Mouse (Mus musculus) CH12.LX (cell line): Measurements from ENCODE around the gene Mal. TPM values are rescaled to one million over a fixed set of nuclear protein-coding genes. Genes with fewer than 3 reads are reported as not detected.

Source experiments
- DNase-seq: peaks from one replicate; pipeline ENCODE4 v3.0.0-alpha.2; 2013; ENCODE audit errors: extremely low read depth
- H3K27ac ChIP-seq: 2 replicates; pipeline ENCODE4 v1.5.1; 2012; ENCODE audit warnings: low read depth, mild to moderate bottlenecking, control low read depth, moderate library complexity; ENCODE audit not compliant: insufficient read depth
- H3K27me3 ChIP-seq: replicated peaks from 2 replicates; pipeline ENCODE3; 2012; ENCODE audit warnings: inconsistent platforms
- H3K36me3 ChIP-seq, 2 experiments: replicated peaks in 1 of 2; 2 replicates each; pipeline versions ENCODE3 to v1.6.1; 2012; ENCODE audit warnings: inconsistent platforms in 1 of 2, low read length in 1 of 2, mild to moderate bottlenecking in 1 of 2, mixed read lengths in 1 of 2, moderate library complexity in 1 of 2; ENCODE audit not compliant: control insufficient read depth in 1 of 2, insufficient read depth in 1 of 2
- H3K4me1 ChIP-seq, 2 experiments: 2 replicates each; pipeline ENCODE4 v1.6.1; 2012; ENCODE audit warnings: inconsistent platforms in 1 of 2, moderate library complexity in 1 of 2; ENCODE audit not compliant: insufficient read depth in 2 of 2, control insufficient read depth in 1 of 2
- H3K4me2 ChIP-seq: 2 replicates; pipeline ENCODE4 v1.6.1; 2012; ENCODE audit warnings: low read depth, mild to moderate bottlenecking, control low read depth; ENCODE audit not compliant: poor library complexity, insufficient read depth, severe bottlenecking
- H3K4me3 ChIP-seq, 3 experiments: fragments of 150-350 bp in 1 of 3; sonication (generic) in 1 of 3; replicated peaks in 1 of 3; 2 replicates each; pipeline versions ENCODE3 to v1.5.1; 2011 to 2012; ENCODE audit warnings: low read depth in 2 of 3, low read length in 2 of 3, mild to moderate bottlenecking in 2 of 3, moderate library complexity in 2 of 3, control low read depth in 1 of 3, improper control_type of control experiment in 1 of 3, inconsistent platforms in 1 of 3, mixed read lengths in 1 of 3; ENCODE audit not compliant: poor library complexity in 1 of 3
- H3K79me2 ChIP-seq: replicated peaks from 2 replicates; pipeline ENCODE4 v1.6.1; 2012; ENCODE audit warnings: mild to moderate bottlenecking, moderate library complexity; ENCODE audit not compliant: control insufficient read depth, poor library complexity, insufficient read depth, severe bottlenecking; ENCODE audit errors: extremely low read depth
- H3K9ac ChIP-seq: 2 replicates; pipeline ENCODE4 v1.6.1; 2012; ENCODE audit warnings: low read depth, mild to moderate bottlenecking, control low read depth, moderate library complexity; ENCODE audit not compliant: insufficient read depth
- H3K9me3 ChIP-seq: replicated peaks from 2 replicates; pipeline ENCODE3; 2012; ENCODE audit warnings: low read length, inconsistent platforms, mixed read lengths
- BHLHE40 ChIP-seq: IDR thresholded peaks from 2 replicates; pipeline ENCODE4 v1.6.1; 2011; ENCODE audit warnings: mild to moderate bottlenecking, low read depth, low read length, improper control_type of control experiment
- CHD1 ChIP-seq: IDR thresholded peaks from 2 replicates; pipeline ENCODE4 v1.6.1; 2012; ENCODE audit warnings: low read depth, low read length, improper control_type of control experiment, inconsistent platforms
- CHD2 ChIP-seq: IDR thresholded peaks from 2 replicates; pipeline ENCODE4 v1.6.1; 2011; ENCODE audit warnings: low read length, improper control_type of control experiment
- CTCF ChIP-seq, 2 experiments: IDR thresholded peaks in 1 of 2; conservative IDR thresholded peaks in 1 of 2; 2 replicates each; pipeline ENCODE4 v1.5.1; 2011 to 2012; ENCODE audit warnings: low read depth in 2 of 2, low read length in 2 of 2, improper control_type of control experiment in 1 of 2, inconsistent platforms in 1 of 2, mild to moderate bottlenecking in 1 of 2, moderate library complexity in 1 of 2
- ELF1 ChIP-seq: IDR thresholded peaks from 2 replicates; pipeline ENCODE4 v1.6.1; 2014; ENCODE audit warnings: low read depth, mild to moderate bottlenecking, inconsistent platforms, low read length, improper control_type of control experiment
- GABPA ChIP-seq: IDR thresholded peaks from 2 replicates; pipeline ENCODE4 v1.6.1; 2012; ENCODE audit warnings: low read depth, low read length, improper control_type of control experiment, inconsistent platforms; ENCODE audit not compliant: insufficient replicate concordance
- HCFC1 ChIP-seq: IDR thresholded peaks from 2 replicates; pipeline ENCODE4 v1.6.1; 2012; ENCODE audit warnings: low read depth, mild to moderate bottlenecking, inconsistent platforms, low read length, improper control_type of control experiment
- MXI1 ChIP-seq: IDR thresholded peaks from 2 replicates; pipeline ENCODE4 v1.6.1; 2011; ENCODE audit warnings: mild to moderate bottlenecking, low read depth, low read length, improper control_type of control experiment
- NELFE ChIP-seq: IDR thresholded peaks from 2 replicates; pipeline ENCODE4 v1.6.1; 2011; ENCODE audit warnings: low read depth, low read length, improper control_type of control experiment
- POLR2AphosphoS2 ChIP-seq: IDR thresholded peaks from 2 replicates; pipeline ENCODE4 v1.6.1; 2011; ENCODE audit warnings: low read depth, low read length, improper control_type of control experiment
- RAD21 ChIP-seq: IDR thresholded peaks from 2 replicates; pipeline ENCODE4 v1.6.1; 2011; ENCODE audit warnings: low read depth, mild to moderate bottlenecking, low read length, improper control_type of control experiment, moderate library complexity
- RCOR1 ChIP-seq: conservative IDR thresholded peaks from 2 replicates; pipeline ENCODE4 v1.6.1; 2012; ENCODE audit warnings: low read depth, mild to moderate bottlenecking, inconsistent platforms, low read length, improper control_type of control experiment
- SMC3 ChIP-seq: IDR thresholded peaks from 2 replicates; pipeline ENCODE4 v1.6.1; 2011; ENCODE audit warnings: low read depth, low read length, improper control_type of control experiment
- TCF12 ChIP-seq: IDR thresholded peaks from 2 replicates; pipeline ENCODE4 v1.6.1; 2014; ENCODE audit warnings: low read depth, mild to moderate bottlenecking, inconsistent platforms, low read length, improper control_type of control experiment
- USF1 ChIP-seq: IDR thresholded peaks from 2 replicates; pipeline ENCODE4 v1.6.1; 2014; ENCODE audit warnings: low read depth, mild to moderate bottlenecking, inconsistent platforms, low read length, improper control_type of control experiment
- ZKSCAN1 ChIP-seq: IDR thresholded peaks from 2 replicates; pipeline ENCODE4 v1.6.1; 2012; ENCODE audit warnings: low read depth, inconsistent platforms, low read length, improper control_type of control experiment, borderline replicate concordance
- ZNF384 ChIP-seq: IDR thresholded peaks from 2 replicates; pipeline ENCODE4 v1.6.1; 2012; ENCODE audit warnings: low read depth, low read length, improper control_type of control experiment, inconsistent platforms
- dilution Hi-C: fragments of 300-500 bp; cut with MboI; formaldehyde crosslinking; loops from 2 replicates; pipeline ENCODE4 v1.14.3; 2020; ENCODE audit warnings: low sequenced_read_pairs; ENCODE audit not compliant: extremely low pct_unique_long_range_greater_than_20kb, extremely low pct_ligation_motif_present
- in situ Hi-C: fragments of 300-500 bp; cut with MboI; formaldehyde crosslinking; loops from 3 replicates; pipeline ENCODE4 v1.14.3; 2019; ENCODE audit warnings: low sequenced_read_pairs, low pct_ligation_motif_present, low pct_unique_long_range_greater_than_20kb, mixed read lengths
- polyA plus RNA-seq: library from polyadenylated mRNA; unstranded; fragments of >175 nt; gene quantifications from 2 replicates; pipeline ENCODE4 v1.2.1, GENCODE M21; 2012; ENCODE audit warnings: low read depth; ENCODE audit not compliant: insufficient read length
- total RNA-seq, 2 experiments: library from RNA; depleted of rRNA; stranded (reverse); fragments of 300-350 nt in 1 of 2; fragments of >200 nt in 1 of 2; gene quantifications; 2 replicates each; pipeline ENCODE4 v1.2.3; 2012 to 2014

Mal gene
- total and polyA plus RNA-seq, 3 experiments, result not detected

DNA sequence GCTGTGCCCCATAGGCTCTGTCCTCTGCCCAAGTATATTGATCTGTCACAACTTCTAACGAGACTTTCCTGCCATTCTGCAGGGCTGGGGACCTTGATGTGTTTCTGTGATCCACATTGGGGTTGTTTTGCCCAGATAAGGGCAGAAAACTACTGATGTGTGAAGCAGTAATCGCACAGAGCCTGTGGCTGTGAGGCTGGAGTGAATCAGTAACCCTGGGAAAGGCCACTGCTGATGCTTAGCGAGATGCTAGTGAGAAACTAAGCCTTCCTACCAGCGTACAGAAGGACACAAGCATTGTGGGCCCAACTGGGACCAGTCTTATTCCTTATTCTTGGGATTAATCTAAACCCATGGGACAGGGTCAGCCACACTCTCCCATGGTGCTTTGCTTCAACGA lies 4.9 kb downstream of the Mal start:
- H3K27ac ChIP-seq, result no peak overlapping the region
- no peaks in the 10 kb centered on the region for H3K79me2 ChIP-seq
- H3K27me3 ChIP-seq, result peaks cover 66% of the 10 kb centered on the region
- H3K9ac ChIP-seq, result no peak overlapping the region
- H3K4me3 ChIP-seq, result no peak overlapping the region
- TF ChIP-seq CTCF (conservative IDR thresholded peaks at IDR 0.05 in 1 of 2, IDR thresholded peaks at IDR 0.05 in 1 of 2; ENCODE audit: low read depth in 2 of 2, low read length in 2 of 2) (no peak), ZNF384 (no peak), RAD21 (no peak), POLR2AphosphoS2 (no peak), MXI1 (no peak), USF1 (no peak), BHLHE40 (no peak)
- in situ Hi-C loops, result no loop called here
- dilution Hi-C loops, result no loop called here
- H3K4me2 ChIP-seq, result no peak overlapping the region
- peaks cover 2% of the 10 kb centered on the region for H3K9me3 ChIP-seq
- DNase-seq, result no peak
- H3K36me3 ChIP-seq, result no peaks in the 10 kb centered on the region
- H3K4me1 ChIP-seq, result no peaks in the 10 kb centered on the region; a peak in 1 of 4 replicates

DNA sequence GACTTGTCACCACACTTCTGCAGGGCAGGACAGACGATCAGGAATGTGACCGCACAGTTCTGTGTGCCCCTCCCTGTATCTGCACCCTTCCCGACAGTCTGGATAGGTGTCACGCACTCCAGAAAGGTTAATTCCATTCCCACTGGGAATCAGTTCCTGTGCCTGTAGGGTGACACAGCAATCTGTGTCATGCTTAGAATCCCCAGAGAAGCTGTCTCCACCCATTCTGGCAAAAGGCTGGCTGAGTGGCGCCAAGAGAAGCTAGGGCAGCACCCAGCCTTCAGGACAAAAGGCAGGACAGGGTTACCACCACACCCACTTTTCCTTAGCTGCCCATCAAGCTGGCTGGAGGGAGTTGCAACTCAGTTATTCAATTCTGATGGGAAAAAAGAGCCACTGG lies 6.6 kb downstream of the Mal start:
- dilution Hi-C loops (no loop called here), in situ Hi-C loops (no loop called here)
- Histone ChIP-seq H3K4me3 (no peak overlapping the region), H3K27ac (no peak overlapping the region), H3K9me3 (peaks cover 2% of the 10 kb centered on the region), H3K79me2 (no peaks in the 10 kb centered on the region), H3K9ac (no peak overlapping the region), H3K4me1 (no peaks in the 10 kb centered on the region; a peak in 1 of 4 replicates), H3K36me3 (no peaks in the 10 kb centered on the region), H3K4me2 (no peak overlapping the region), H3K27me3 (peaks cover 50% of the 10 kb centered on the region)
- TF ChIP-seq ZKSCAN1, result no peak
- DNase-seq, result no peak

DNA sequence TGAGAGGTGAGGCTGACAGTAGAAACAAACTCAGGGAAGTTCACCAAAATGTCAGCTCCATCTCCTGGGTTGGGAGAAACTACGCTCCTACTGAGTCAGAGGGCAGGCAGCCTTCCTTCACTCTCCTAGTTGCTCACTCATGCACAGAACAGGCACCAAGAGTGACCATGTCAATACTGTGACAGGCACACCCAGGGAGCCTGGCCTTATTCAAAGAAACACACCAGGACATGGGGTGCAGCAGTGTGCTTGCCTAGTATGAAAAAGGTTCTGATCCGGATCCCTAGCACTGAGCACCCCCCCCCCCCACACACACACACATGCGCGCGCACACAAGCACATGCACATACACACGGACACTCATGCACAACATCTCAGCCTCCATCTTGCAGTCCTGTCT lies 8.3 kb downstream of the Mal start:
- H3K9ac ChIP-seq, result no peak overlapping the region
- H3K27me3 ChIP-seq, result peaks cover 33% of the 10 kb centered on the region
- no peaks in the 10 kb centered on the region for H3K79me2 ChIP-seq
- in situ Hi-C loops, result no loop called here
- DNase-seq, result no peak
- peaks cover 2% of the 10 kb centered on the region for H3K9me3 ChIP-seq
- no peaks in the 10 kb centered on the region for H3K36me3 ChIP-seq
- H3K27ac ChIP-seq, result no peak overlapping the region
- H3K4me3 ChIP-seq, result no peak overlapping the region
- dilution Hi-C loops, result no loop called here
- peaks cover 8 to 15% of the 10 kb centered on the region in 2 experiments for H3K4me1 ChIP-seq
- H3K4me2 ChIP-seq, result no peak overlapping the region
- no peak for TF ChIP-seq HCFC1
- TF ChIP-seq TCF12, result no peak
- no peak for TF ChIP-seq ZKSCAN1
- no peak for TF ChIP-seq ELF1
- TF ChIP-seq ZNF384, result no peak
- TF ChIP-seq GABPA, result no peak
- no peak for TF ChIP-seq SMC3
- no peak for TF ChIP-seq CHD1
- TF ChIP-seq NELFE, result no peak
- no peak for TF ChIP-seq CHD2
- TF ChIP-seq RCOR1, result no peak
